Mouse (Mus musculus) left cerebral cortex, adult 2 months (tissue): Measurements from ENCODE around the gene Sgo1. TPM values are rescaled to one million over a fixed set of nuclear protein-coding genes. Genes with fewer than 3 reads are reported as not detected.

ENCODE experiments used
- DNase-seq, 2 experiments: peaks; one replicate each; pipeline ENCODE4 v3.0.0; 2021 to 2022; ENCODE audit warnings: low spot score in 2 of 2, mixed read lengths in 1 of 2; ENCODE audit errors: extremely low spot score in 1 of 2
- H3K27ac ChIP-seq: fragments of 200-600 bp; 2 replicates; pipeline ENCODE4 v1.8.1; 2022
- H3K4me3 ChIP-seq: fragments of 200-600 bp; 2 replicates; pipeline ENCODE4 v1.8.1; 2022
- CTCF ChIP-seq: fragments of 200-600 bp; IDR thresholded peaks from 2 replicates; pipeline ENCODE4 v1.8.1; 2022; ENCODE audit warnings: antibody characterized with exemption, mild to moderate bottlenecking, moderate library complexity
- intact Hi-C: fragments of 180-260 bp; cut with DNase I; formaldehyde crosslinking; loops from one replicate; pipeline ENCODE4 v1.15.1; 2025
- total RNA-seq, 2 experiments: library from RNA; stranded (reverse); gene quantifications; 2 replicates each; pipeline ENCODE4 v1.2.3; 2021

Sgo1 gene
- total RNA-seq, 2 experiments from 2014 or later, result 0.12 TPM; not detected in 1

- Histone ChIP-seq H3K4me3 (no peak overlapping the region), H3K27ac (no peak overlapping the region)
- intact Hi-C loops, result no loop called here
- TF ChIP-seq CTCF, result no peak
- DNase-seq, result no peak
Observed at GRCm38 (mm10) chr17:53628131-53628530, 61.0 kb downstream of the Sgo1 start.

GRCm38 (mm10) chr17:53627497-53627896 lies 61.6 kb downstream of the Sgo1 start:
- intact Hi-C loops, result no loop called here
- no peak for TF ChIP-seq CTCF
- H3K27ac ChIP-seq, result no peak overlapping the region
- H3K4me3 ChIP-seq, result no peak overlapping the region
- DNase-seq, result no peak

- TF ChIP-seq CTCF, result no peak
- H3K27ac ChIP-seq, result no peak overlapping the region
- no peak for DNase-seq
- intact Hi-C loops, result no loop called here
- H3K4me3 ChIP-seq, result no peak overlapping the region
Observed at GRCm38 (mm10) chr17:53626160-53626559, 63.0 kb downstream of the Sgo1 start.

Other genes with a start within 250 kb of the Sgo1 start
- gene Efhb, start 226.0 kb downstream of the Sgo1 start, total RNA-seq, result under 1 TPM; 0.11 to 0.26 TPM
- 100 to 1,000 TPM; 117 to 125 TPM for gene Rab5a, start 210.1 kb downstream of the Sgo1 start, total RNA-seq
- not detected for gene Pp2d1, start 149.9 kb downstream of the Sgo1 start, total RNA-seq
- gene Kat2b, start 122.5 kb downstream of the Sgo1 start, total RNA-seq, result 10 to 100 TPM; 17.1 to 18.4 TPM
- not detected for gene Sult1c2, start 157.0 kb upstream of the Sgo1 start, total RNA-seq